Mouse (Mus musculus) layer of hippocampus, postnatal 36 days (tissue): ENCODE data around the gene Gpr108. TPM values are rescaled to one million over a fixed set of nuclear protein-coding genes. Genes with fewer than 3 reads are reported as not detected.

ENCODE experiments used
- DNase-seq, 2 experiments: peaks; one replicate each; pipeline ENCODE4 v3.0.0; 2022
- total RNA-seq, 2 experiments: library from RNA; stranded (reverse); gene quantifications; 2 replicates each; pipeline ENCODE4 v1.2.3; 2021

Gene Gpr108
- total RNA-seq, 2 experiments from 2014 or later = 23.6 to 25.4 TPM

DNA sequence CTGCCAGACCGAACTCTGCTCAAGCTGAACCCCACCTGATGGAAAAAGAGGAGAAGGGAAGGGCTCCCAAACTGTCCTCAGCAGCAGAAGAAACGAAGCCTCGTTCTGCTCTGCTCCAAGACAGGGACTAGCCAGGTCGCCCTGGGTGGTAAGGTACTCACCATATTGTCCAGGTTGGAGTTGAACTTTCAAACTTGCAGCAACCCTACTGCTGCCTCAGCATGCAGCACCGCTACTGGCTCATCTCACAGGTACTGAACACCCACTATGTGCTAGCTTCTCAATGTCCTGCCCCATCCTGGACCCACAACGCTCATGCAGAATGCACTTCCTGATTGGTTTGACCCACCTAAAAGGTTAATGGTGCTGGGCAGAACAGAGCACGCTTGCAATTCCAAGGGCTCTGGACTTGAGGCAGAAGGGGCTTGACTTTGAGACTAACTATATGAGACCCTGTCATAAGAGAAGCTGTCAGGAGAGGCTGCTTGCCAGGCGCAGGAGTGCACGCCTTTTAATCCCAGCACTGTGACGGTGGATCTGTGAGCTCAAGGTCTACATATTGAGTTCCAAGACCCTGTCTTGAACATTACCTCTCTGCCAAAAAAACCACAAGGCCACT is 2.8 kb downstream of the Gpr108 start:
- no peak for DNase-seq

GRCm38 (mm10) chr17:57243650-57244370 is 4.4 kb downstream of the Gpr108 start:
- no peak for DNase-seq

DNA sequence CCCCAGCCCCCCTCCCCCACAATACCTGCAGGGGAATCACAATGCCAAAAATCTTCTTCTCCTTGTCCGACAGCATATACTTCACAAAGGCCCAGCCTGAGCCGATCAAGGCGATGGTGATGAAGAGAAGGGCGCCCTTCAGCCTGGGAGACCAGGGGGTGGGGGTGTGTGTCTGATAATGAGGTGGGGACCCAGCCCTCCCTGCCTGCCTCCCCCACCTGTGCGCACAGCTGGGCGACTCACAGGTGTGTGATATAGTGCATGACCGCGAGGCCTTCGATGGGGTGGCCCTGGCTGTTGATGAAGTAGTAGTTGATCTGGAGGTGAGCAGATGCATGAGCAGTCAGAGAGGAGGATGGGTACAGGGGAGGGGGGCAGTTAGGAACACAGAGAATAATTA is 11.1 kb downstream of the Gpr108 start:
- no peak for DNase-seq

DNA sequence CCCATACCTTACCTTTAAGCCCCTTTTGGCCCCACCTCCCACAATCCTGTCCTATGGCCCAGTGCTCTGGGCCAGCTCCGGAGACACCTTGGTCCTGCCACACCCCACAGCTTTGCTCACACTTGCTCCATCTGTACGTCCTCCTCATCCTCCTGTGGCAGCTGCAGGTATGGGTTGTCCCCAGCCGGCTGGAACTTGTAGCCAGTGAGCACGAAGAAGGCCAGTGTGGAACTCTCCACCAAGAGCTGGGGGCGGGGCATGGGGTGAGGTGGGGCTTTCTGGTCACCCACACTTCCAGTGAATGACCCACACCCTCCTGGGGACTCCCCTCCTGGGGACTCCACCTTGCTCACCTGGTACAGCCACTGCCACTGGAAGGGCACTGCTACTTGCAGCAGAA is 12.4 kb downstream of the Gpr108 start:
- no peak for DNase-seq

- no peak for DNase-seq
Measured at GRCm38 (mm10) chr17:57234254-57234928, 13.9 kb downstream of the Gpr108 start.

- no peak for DNase-seq
Measured at GRCm38 (mm10) chr17:57233038-57233437, 15.2 kb downstream of the Gpr108 start.

- DNase-seq = no peak
Measured at GRCm38 (mm10) chr17:57232200-57232599, 16.0 kb downstream of the Gpr108 start.

DNA sequence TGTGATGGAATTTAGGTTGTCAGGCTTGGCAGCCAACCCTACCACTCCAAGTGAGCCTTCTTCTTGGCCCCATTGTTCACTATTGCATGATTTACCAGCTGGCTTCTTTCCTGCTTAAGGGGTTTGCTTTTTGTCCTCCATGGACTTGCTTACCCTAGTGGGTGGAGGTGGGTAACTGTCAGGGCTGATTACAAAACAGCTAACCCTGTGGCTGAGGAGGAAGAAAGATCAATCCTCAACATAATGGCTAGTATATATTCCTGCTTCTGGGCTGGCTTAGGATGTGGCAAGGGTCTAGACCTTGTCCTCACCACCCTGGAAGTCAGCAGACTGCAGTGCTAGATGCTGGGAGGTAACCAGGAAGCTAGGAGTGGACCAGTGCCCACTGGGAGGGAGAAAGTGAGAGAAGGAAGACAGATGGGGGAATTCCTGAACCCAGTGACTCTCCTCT is 16.9 kb downstream of the Gpr108 start:
- DNase-seq = no peak

DNA sequence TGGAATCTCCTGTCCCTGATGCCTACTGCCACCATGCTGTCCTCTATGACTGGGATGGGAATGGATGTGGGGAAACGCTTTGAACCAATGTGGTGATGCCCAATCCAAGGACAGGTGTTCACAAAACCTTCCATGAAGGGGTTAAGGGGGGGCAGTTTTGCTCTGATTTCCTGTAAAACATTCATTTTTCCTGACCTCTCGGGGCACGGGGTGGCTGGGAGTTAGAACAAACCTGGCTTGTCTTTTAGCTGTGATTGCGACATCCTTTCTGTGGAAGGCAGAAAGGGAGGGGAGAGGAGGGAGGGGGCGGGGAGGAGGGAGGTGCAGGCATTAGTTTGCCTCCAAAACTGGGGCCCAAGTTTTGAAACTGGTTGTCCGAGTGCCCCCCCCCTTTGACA is 17.5 kb downstream of the Gpr108 start:
- no peak for DNase-seq

DNA sequence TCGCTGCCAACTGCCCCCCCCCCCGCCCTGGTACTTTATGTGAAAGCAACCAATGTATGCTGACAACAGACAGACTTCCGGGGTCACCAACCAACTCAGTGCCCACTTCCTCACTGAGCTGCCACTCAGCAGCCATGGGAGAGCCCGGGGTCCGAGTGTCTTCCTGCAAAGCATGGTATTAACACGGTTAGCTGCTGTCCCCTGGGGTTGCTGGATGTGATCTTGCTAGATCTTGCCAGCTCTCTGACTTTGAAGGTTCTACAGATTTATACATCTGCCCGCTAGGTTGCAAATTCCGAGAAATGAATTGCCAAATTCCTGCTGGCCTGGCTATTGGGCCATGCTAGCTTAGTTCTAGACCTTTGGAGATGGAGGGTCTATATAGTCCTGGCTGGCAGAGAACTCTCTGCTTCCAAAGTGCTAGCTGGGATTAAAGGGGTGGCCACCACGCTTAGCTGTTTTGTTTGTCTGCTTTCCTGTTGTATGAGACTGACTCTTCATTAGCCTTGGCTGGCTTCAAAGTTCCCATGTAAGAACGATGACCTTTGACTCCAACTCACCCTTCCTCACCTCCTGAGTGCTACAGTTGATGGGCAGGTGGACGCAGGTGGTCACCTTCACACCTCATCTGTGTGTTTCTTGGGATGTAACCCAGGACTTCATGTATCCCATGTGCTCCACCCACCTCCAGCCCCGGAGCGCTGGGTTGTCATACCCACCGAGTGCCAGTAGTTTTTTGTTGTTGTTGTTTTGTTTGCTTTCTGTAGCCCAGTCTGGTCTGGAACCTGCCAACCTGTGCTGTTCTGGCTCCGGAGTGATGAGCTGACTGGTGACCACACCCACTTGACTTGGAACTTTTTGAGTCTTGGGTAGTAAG is 18.2 kb downstream of the Gpr108 start:
- DNase-seq = no peak

- DNase-seq = no peak
Measured at GRCm38 (mm10) chr17:57228873-57229272, 19.4 kb downstream of the Gpr108 start.

DNA sequence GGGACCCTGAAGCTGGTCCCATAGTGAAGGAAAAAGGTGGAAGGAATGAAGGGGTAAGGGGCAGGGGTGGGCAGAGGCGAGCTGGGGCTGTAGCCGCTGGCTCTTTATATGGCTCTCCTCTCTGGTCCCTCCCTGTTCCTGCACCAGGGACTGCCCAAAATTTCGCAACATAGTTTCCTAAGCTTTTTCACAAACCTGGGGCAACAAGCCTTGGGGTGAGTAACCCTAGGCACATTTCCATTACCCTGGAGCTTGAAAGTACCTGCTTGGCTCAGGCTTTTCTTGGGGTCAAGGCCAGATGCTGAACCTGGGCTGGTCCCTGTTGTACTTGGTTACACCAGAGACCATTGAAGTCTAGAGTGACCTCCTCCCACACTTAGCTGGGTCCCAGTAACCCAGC is 20.2 kb downstream of the Gpr108 start, which contains the start of gene C3:
Gene C3, minus strand, starts transcription at position 123 of the 400 bp plus-strand sequence.
- no peak for DNase-seq

DNA sequence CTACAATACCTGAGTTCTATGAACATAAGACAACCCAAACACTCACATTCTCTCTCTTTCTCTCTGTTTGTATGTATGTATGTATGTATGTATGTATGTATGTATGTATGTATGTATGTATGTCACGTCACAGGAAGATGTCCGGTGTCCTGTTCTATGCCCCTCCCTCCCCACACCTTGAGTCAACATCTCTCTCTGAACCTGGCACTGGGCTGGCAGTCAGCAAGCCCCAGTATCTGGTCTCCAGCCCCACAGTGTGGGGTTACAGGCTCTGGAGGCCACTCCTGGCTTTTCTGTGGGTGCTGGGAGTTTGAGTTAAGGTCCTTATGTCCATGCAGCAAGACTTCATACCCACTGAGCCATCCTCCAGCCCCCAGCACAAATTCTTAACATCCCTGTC is 20.8 kb downstream of the Gpr108 start:
- no peak for DNase-seq

DNA sequence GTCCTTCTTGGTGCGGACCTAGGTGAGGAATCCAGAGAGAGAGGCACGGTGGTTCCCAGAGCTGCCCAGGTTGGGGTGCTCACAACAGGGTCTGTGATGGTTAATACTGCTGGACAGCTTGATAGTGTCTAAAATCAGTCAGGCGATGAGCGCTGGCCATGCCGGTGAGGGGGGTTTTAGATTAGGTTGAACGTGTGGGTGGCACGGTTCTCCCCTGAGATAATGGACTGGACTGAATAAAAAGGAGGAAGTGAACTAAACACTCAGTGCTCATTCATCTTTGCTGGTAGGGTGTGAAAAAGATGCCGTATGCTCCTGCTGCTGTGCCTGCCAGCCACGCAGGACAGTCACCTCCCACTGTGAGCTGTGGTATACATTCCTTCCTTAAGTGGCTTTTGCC is 24.9 kb downstream of the Gpr108 start:
- no peak for DNase-seq

- DNase-seq = no peak
Measured at GRCm38 (mm10) chr17:57221911-57222310, 26.3 kb downstream of the Gpr108 start.

- no peak for DNase-seq
Measured at GRCm38 (mm10) chr17:57219884-57220207, 28.4 kb downstream of the Gpr108 start.

DNA sequence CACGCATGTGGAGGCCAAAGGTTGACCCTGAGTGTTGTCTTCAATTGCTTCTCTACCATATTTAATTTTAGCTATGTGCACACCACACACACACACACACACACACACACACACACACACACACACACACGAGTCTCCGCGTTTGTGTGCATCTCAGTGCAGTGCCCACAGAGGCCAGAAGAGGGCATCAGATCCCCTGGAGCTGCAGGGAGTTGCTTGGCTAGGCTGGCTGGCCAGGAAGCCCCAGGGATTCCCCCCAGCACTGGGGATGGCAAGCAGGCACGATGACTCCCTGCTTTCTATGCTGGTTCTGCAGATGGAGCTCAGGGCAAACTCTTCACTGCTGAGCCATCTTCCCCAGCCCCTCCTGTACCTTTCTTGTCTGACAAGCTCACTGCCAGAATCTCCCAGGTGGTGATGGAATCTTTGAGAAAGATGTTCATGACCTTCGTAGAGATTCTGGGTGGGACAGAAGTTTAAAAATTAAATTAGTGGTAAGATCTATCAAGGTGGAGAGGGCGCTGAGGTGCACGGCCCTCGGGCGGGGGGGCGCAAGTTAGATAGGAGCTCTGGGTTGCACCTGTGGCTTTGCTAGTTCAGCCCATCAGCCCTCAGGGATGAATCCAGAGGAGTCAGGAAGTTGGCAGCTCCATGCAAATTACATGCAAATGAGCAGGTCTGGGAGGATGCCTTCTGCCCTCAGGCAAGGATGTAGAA is 28.9 kb downstream of the Gpr108 start:
- DNase-seq = peak; percentile 58 to 60

- no peak for DNase-seq
Measured at GRCm38 (mm10) chr17:57218335-57218900, 29.8 kb downstream of the Gpr108 start.

DNA sequence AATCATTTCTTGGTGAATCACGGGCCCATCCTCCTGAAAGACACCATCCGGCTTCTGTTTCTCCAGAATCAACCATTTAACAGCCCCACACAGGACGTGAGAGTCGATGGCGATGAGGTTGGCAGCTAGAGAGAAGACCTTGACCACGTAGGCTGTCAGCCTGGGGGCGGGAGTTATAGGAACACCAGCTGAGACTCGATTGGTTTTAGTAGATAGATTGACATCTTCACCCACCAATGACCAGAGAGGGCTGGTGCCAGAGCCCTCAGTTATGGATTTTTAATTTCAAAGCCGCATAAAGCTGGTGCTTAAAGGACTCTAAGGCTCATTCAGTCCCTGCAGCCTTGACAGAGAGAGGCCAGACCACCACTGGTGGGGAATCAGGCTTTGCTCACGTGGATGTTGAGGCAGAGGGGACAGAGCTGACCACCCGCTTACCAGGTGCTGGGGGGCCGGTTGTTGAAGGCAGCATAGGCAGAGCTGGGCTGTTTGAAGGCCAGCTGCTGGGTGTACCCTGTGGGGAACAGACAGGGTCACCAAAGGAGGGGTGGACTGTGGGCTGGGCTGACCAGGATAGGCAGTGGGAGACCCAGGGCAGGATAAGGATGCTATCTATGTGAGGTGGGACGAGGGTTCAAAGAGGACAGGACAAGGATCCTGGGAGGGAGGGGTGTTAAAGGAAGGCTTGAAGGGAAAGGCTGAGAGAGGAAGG is 33.4 kb downstream of the Gpr108 start:
- DNase-seq = no peak

DNA sequence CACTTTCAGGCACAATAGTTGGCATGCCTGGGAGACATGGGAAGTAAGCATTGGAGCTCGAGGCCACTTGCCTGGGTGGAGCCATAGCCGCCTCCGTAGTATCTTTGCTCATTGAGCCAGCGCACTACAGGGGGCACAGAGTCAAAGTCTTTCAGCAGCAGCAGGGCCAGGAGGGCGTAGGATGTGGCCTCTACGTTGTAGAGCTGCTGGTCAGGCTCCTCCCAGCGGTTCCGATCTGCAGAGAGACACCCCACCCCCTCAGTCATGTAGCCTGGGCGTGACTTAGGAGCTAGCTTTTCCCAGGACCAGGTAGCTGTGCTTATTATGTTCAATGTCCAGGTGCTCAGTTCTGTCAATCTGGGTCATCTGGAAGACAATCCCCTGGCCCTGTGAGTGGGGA is 36.7 kb downstream of the Gpr108 start:
- DNase-seq = no peak

- DNase-seq = no peak
Measured at GRCm38 (mm10) chr17:57209330-57209729, 38.9 kb downstream of the Gpr108 start.
